ENCODE assay signal across 19 mouse cellular contexts in genomic region chr9:73883587-73883986, GRCm38 (mm10).
DNase-seq lines count a peak whose midpoint lies in the region; ATAC-seq and TF ChIP-seq lines count a peak whose summit lies in the region.
"Had no signal": no experiment of that assay in that cellular context is flagged by ENCODE, and none has a peak within 500 bp of the region (broad histone marks: within the 10 kb centered on the region; RNA-seq: fewer than 3 reads in every experiment).

No protein-coding gene starts in this region.

- H3K9ac ChIP-seq in hindbrain, postnatal 0 days (replicated peaks; ENCODE audit: low read length): no peak overlapping the region
- no peak overlapping the region for H3K9ac ChIP-seq in lung, embryonic 15.5 days
- H3K9ac ChIP-seq in lung, postnatal 0 days (replicated peaks; ENCODE audit: low read depth): no peak overlapping the region
- H3K9ac ChIP-seq in heart, adult 2 months (ENCODE audit: low read depth, low read length): no peak overlapping the region
- H3K9ac ChIP-seq: embryonic facial prominence, embryonic 13.5 days; embryonic facial prominence, embryonic 15.5 days; forebrain, embryonic 12.5 days had no signal

- H3K4me1 ChIP-seq in hindbrain, postnatal 0 days (ENCODE audit: insufficient read depth, low read length): peaks cover 4% of the 10 kb centered on the region; the same call in 1 of the 2 replicates
- no peaks in the 10 kb centered on the region for H3K4me1 ChIP-seq in hindbrain, embryonic 10.5 days (replicated peaks)
- peaks cover 5% of the 10 kb centered on the region; the same call in 1 of the 2 replicates for H3K4me1 ChIP-seq in lung, embryonic 15.5 days
- no peaks in the 10 kb centered on the region for H3K4me1 ChIP-seq in lung, postnatal 0 days (ENCODE audit: insufficient read depth, low read depth, low read length)
- H3K4me1 ChIP-seq in heart, adult 2 months (ENCODE audit: control insufficient read depth, insufficient read depth, low read length): no peaks in the 10 kb centered on the region
- H3K4me1 ChIP-seq: embryonic facial prominence, embryonic 13.5 days; forebrain, embryonic 10.5 days; forebrain, embryonic 12.5 days had no signal

- intact Hi-C loops in heart, adult 2 months (cut with DNase I): no loop called here

- peak overlapping the region; percentile 41; the same call in 1 of the 2 replicates for H3K27ac ChIP-seq in hindbrain, postnatal 0 days
- H3K27ac ChIP-seq in hindbrain, embryonic 10.5 days: no peak overlapping the region
- 0 out of 2 replicates have a peak overlapping the region, but pooled peaks have one; percentile 3 for H3K27ac ChIP-seq in lung, embryonic 15.5 days
- H3K27ac ChIP-seq in lung, postnatal 0 days (ENCODE audit: low read length): no peak overlapping the region
- H3K27ac ChIP-seq in heart, adult 2 months: no peak overlapping the region
- H3K27ac ChIP-seq: embryonic facial prominence, embryonic 13.5 days; embryonic facial prominence, embryonic 15.5 days; forebrain, embryonic 10.5 days; forebrain, embryonic 12.5 days had no signal

- 71% methylated on average over 1 of the region's 1 CpGs for WGBS in hindbrain, postnatal 0 days
- 86% methylated on average over 1 of the region's 1 CpGs for WGBS in hindbrain, embryonic 10.5 days
- 56% methylated on average over 1 of the region's 1 CpGs for WGBS in lung, embryonic 15.5 days
- 15% methylated on average over 1 of the region's 1 CpGs for WGBS in lung, postnatal 0 days
- WGBS in heart, adult 2 months: 67% methylated on average over 1 of the region's 1 CpGs

- no peak for DNase-seq in hindbrain, postnatal 0 days (ENCODE audit: low spot score)
- DNase-seq in hindbrain, embryonic 10.5 days (ENCODE audit: low spot score): no peak
- DNase-seq in lung, adult 18-20 months: no peak
- peak; percentile 12 for DNase-seq in lung, postnatal 0 days (ENCODE audit: low spot score)
- no peak for DNase-seq in lung, postnatal 14 days
- peak; percentile 18 for DNase-seq in lung, postnatal 36 days
- no peak for DNase-seq in heart, adult 2 months
- DNase-seq: adrenal gland, postnatal 10 days; adrenal gland, postnatal 25 days; cerebellum, adult 11 months; embryo, embryonic 11 days had no signal

- TF ChIP-seq CTCF in hindbrain, postnatal 0 days (IDR thresholded peaks at IDR 0.05; ENCODE audit: low read depth): no peak
- TF ChIP-seq CTCF in lung, postnatal 0 days (IDR thresholded peaks at IDR 0.05): no peak
- no peak for TF ChIP-seq CTCF in heart, adult 2 months (IDR thresholded peaks at IDR 0.05)

- no peak for TF ChIP-seq EP300 in lung, postnatal 0 days (IDR thresholded peaks at IDR 0.05)
- TF ChIP-seq EP300 in heart, adult 2 months (IDR thresholded peaks at IDR 0.05; ENCODE audit: insufficient read depth, low read depth, low read length): no peak

- no peak overlapping the region for H3K4me2 ChIP-seq in hindbrain, postnatal 0 days (ENCODE audit: low read depth, low read length)
- no peak overlapping the region for H3K4me2 ChIP-seq in lung, embryonic 15.5 days
- no peak overlapping the region for H3K4me2 ChIP-seq in lung, postnatal 0 days (replicated peaks; ENCODE audit: low read depth, low read length)
- H3K4me2 ChIP-seq: embryonic facial prominence, embryonic 13.5 days; embryonic facial prominence, embryonic 15.5 days; forebrain, embryonic 12.5 days had no signal

- no peak for ATAC-seq in hindbrain, postnatal 0 days
- ATAC-seq in lung, embryonic 15.5 days (ENCODE audit: borderline replicate concordance, extremely low read depth, low FRiP score, low TSS enrichment): peak; percentile 76; the same call in 1 of the 2 replicates
- ATAC-seq in lung, postnatal 0 days: no peak
- ATAC-seq: forebrain, embryonic 14.5 days; forebrain, embryonic 16.5 days had no signal

- no peaks in the 10 kb centered on the region for H3K79me2 ChIP-seq in heart, adult 2 months (replicated peaks; ENCODE audit: control insufficient read depth, insufficient read depth, low read length)

- H3K27me3 ChIP-seq in hindbrain, postnatal 0 days (ENCODE audit: insufficient read depth, low read length): no peaks in the 10 kb centered on the region
- H3K27me3 ChIP-seq in hindbrain, embryonic 10.5 days (ENCODE audit: insufficient read depth, poor library complexity, severe bottlenecking): no peaks in the 10 kb centered on the region
- H3K27me3 ChIP-seq in lung, embryonic 15.5 days: no peaks in the 10 kb centered on the region
- no peaks in the 10 kb centered on the region for H3K27me3 ChIP-seq in lung, postnatal 0 days (replicated peaks; ENCODE audit: insufficient read depth, low read length)
- H3K27me3 ChIP-seq in heart, adult 2 months (ENCODE audit: control insufficient read depth, insufficient read depth, low read length): no peaks in the 10 kb centered on the region
- H3K27me3 ChIP-seq: embryonic facial prominence, embryonic 13.5 days; embryonic facial prominence, embryonic 15.5 days; forebrain, embryonic 12.5 days had no signal

- no peak for TF ChIP-seq POLR2A in heart, adult 2 months (IDR thresholded peaks at IDR 0.05; ENCODE audit: insufficient read depth, low read depth, low read length)

- H3K4me3 ChIP-seq in hindbrain, postnatal 0 days (ENCODE audit: low read length): no peak overlapping the region
- no peak overlapping the region for H3K4me3 ChIP-seq in hindbrain, embryonic 10.5 days
- H3K4me3 ChIP-seq in lung, embryonic 15.5 days: no peak overlapping the region
- no peak overlapping the region for H3K4me3 ChIP-seq in lung, postnatal 0 days (ENCODE audit: low read depth, low read length)
- H3K4me3 ChIP-seq in heart, adult 2 months: no peak overlapping the region
- H3K4me3 ChIP-seq: embryonic facial prominence, embryonic 13.5 days; embryonic facial prominence, embryonic 15.5 days; erythroblast, embryonic 14.5 days; forebrain, embryonic 10.5 days; forebrain, embryonic 12.5 days had no signal

- H3K9me3 ChIP-seq in hindbrain, postnatal 0 days (ENCODE audit: low read length): no peaks in the 10 kb centered on the region
- H3K9me3 ChIP-seq in hindbrain, embryonic 10.5 days: no peaks in the 10 kb centered on the region
- H3K9me3 ChIP-seq in lung, embryonic 15.5 days: no peaks in the 10 kb centered on the region
- no peaks in the 10 kb centered on the region for H3K9me3 ChIP-seq in lung, postnatal 0 days (ENCODE audit: low read length)
- H3K9me3 ChIP-seq: embryonic facial prominence, embryonic 13.5 days; embryonic facial prominence, embryonic 15.5 days; forebrain, embryonic 10.5 days; forebrain, embryonic 12.5 days had no signal

- no peaks in the 10 kb centered on the region for H3K36me3 ChIP-seq in hindbrain, postnatal 0 days (ENCODE audit: insufficient read depth, low read length)
- H3K36me3 ChIP-seq in hindbrain, embryonic 10.5 days: no peaks in the 10 kb centered on the region
- no peaks in the 10 kb centered on the region for H3K36me3 ChIP-seq in lung, embryonic 15.5 days
- no peaks in the 10 kb centered on the region for H3K36me3 ChIP-seq in lung, postnatal 0 days (ENCODE audit: insufficient read depth, low read length)
- no peaks in the 10 kb centered on the region for H3K36me3 ChIP-seq in heart, adult 2 months (ENCODE audit: control insufficient read depth, insufficient read depth, low read length)
- H3K36me3 ChIP-seq: embryonic facial prominence, embryonic 13.5 days; embryonic facial prominence, embryonic 15.5 days; forebrain, embryonic 10.5 days; forebrain, embryonic 12.5 days had no signal

Comparison
In these comparisons a context has a peak if more than half of its experiments do, and no peak if none do; other contexts are left out.
1. DNase-seq: peak in lung, postnatal 0 days (single experiment) and lung, postnatal 36 days (single experiment); none in hindbrain, postnatal 0 days (single experiment), hindbrain, embryonic 10.5 days (single experiment), lung, adult 18-20 months (0 of 2), lung, postnatal 14 days (single experiment) and heart, adult 2 months (0 of 2).
2. H3K27ac ChIP-seq: peak in hindbrain, postnatal 0 days (single experiment) and lung, embryonic 15.5 days (single experiment); none in hindbrain, embryonic 10.5 days (single experiment), lung, postnatal 0 days (single experiment) and heart, adult 2 months (single experiment).